Comparison of ENCODE assay signal across 12 mouse cellular contexts in genomic region chr13:52850024-52850723, GRCm38 (mm10).
DNase-seq lines count a peak whose midpoint lies in the region; ATAC-seq and TF ChIP-seq lines count a peak whose summit lies in the region.
"Had no signal": no experiment of that assay in that cellular context is flagged by ENCODE, and none has a peak within 500 bp of the region (broad histone marks: within the 10 kb centered on the region; RNA-seq: fewer than 3 reads in every experiment).

No protein-coding gene starts in this region.

- H3K36me3 ChIP-seq in kidney, embryonic 16.5 days (ENCODE audit: insufficient read depth, low read length) = 0 out of 2 replicates have a peak, but pooled peaks cover 4% of the 10 kb centered on the region
- no peaks in the 10 kb centered on the region for H3K36me3 ChIP-seq in C2C12 (ENCODE audit: control insufficient read depth, insufficient read depth)
- H3K36me3 ChIP-seq: hindbrain, embryonic 12.5 days; neural tube, embryonic 12.5 days had no signal

- TF ChIP-seq CTCF in C2C12 (IDR thresholded peaks at IDR 0.05; ENCODE audit: control insufficient read depth, insufficient read depth, insufficient read length) = peak; percentile 50

- ATAC-seq in kidney, embryonic 16.5 days (ENCODE audit: low FRiP score, low TSS enrichment) = no peak

- no peaks in the 10 kb centered on the region for H3K27me3 ChIP-seq in kidney, embryonic 16.5 days (ENCODE audit: insufficient read depth, low read length)
- H3K27me3 ChIP-seq in C2C12 (ENCODE audit: control insufficient read depth, insufficient read depth, insufficient read length) = no peaks in the 10 kb centered on the region
- H3K27me3 ChIP-seq: hindbrain, embryonic 12.5 days; neural tube, embryonic 12.5 days had no signal

- no peaks in the 10 kb centered on the region for H3K4me1 ChIP-seq in kidney, embryonic 16.5 days (ENCODE audit: insufficient read depth, low read length)

- H3K27ac ChIP-seq in kidney, embryonic 16.5 days (ENCODE audit: low read length) = no peak overlapping the region
- H3K27ac ChIP-seq: hindbrain, embryonic 12.5 days; neural tube, embryonic 12.5 days had no signal

- no peak overlapping the region for H3K4me3 ChIP-seq in kidney, embryonic 16.5 days (ENCODE audit: low read length)
- no peak overlapping the region for H3K4me3 ChIP-seq in C2C12 (ENCODE audit: insufficient read depth, poor library complexity, severe bottlenecking)
- H3K4me3 ChIP-seq: hindbrain, embryonic 12.5 days; neural tube, embryonic 12.5 days had no signal

- H3ac ChIP-seq in C2C12 (ENCODE audit: control insufficient read depth, insufficient read length, low read depth) = no peak overlapping the region

- WGBS in kidney, embryonic 16.5 days = 75% methylated on average over 15 of the region's 15 CpGs

- DNase-seq in kidney, adult 9 months = peak; percentile 12
- DNase-seq in 416B (ENCODE audit: low read depth) = peak; percentile 33
- peak; percentile 44 for DNase-seq in induced T-regulatory cell, adult 2 months (ENCODE audit: low read depth)
- no peak for DNase-seq in right cerebral cortex, postnatal 4 days
- no peak for DNase-seq in cerebellum, adult 9-11 months
- DNase-seq in frontal cortex, adult 2 months (ENCODE audit: extremely low spot score in 1 of 2, low spot score in 1 of 2) = no peak
- DNase-seq: gastrocnemius, postnatal 10 days; lung, postnatal 36 days had no signal

- H3K9me3 ChIP-seq in kidney, embryonic 16.5 days (ENCODE audit: low read length) = no peaks in the 10 kb centered on the region
- H3K9me3 ChIP-seq: hindbrain, embryonic 12.5 days; neural tube, embryonic 12.5 days had no signal

- no peak overlapping the region for H3K9ac ChIP-seq in kidney, embryonic 16.5 days (replicated peaks; ENCODE audit: low read length)
- H3K9ac ChIP-seq: neural tube, embryonic 12.5 days had no signal

- no peak overlapping the region for H3K4me2 ChIP-seq in kidney, embryonic 16.5 days (replicated peaks; ENCODE audit: low read depth, low read length)
- H3K4me2 ChIP-seq: hindbrain, embryonic 12.5 days; neural tube, embryonic 12.5 days had no signal

- H3K79me2 ChIP-seq in C2C12 (ENCODE audit: control insufficient read depth, insufficient read depth) = no peaks in the 10 kb centered on the region

- H3K79me3 ChIP-seq in C2C12 (ENCODE audit: low read depth) = no peaks in the 10 kb centered on the region

TF ChIP-seq in C2C12, 6 proteins besides CTCF, POLR2A, EP300 and RAD21:
- TF ChIP-seq CEBPB (IDR thresholded peaks at IDR 0.05; ENCODE audit: low read depth) = no peak
- TF ChIP-seq MAX (IDR thresholded peaks at IDR 0.05) = no peak
- TF ChIP-seq USF1 (IDR thresholded peaks at IDR 0.05; ENCODE audit: low read depth) = no peak
- TF ChIP-seq MYOG (IDR thresholded peaks at IDR 0.05; ENCODE audit: control insufficient read depth, extremely low read depth, insufficient read length) = no peak
- no peak for TF ChIP-seq FOSL1 (IDR thresholded peaks at IDR 0.05; ENCODE audit: insufficient read depth, low read length, poor library complexity, severe bottlenecking)
- no peak for TF ChIP-seq MYOD1 (IDR thresholded peaks at IDR 0.05; ENCODE audit: control insufficient read depth, insufficient read length, low read depth)

Comparison
In these comparisons a context has a peak if more than half of its experiments do, and no peak if none do; other contexts are left out.
1. DNase-seq: peak in kidney, adult 9 months (single experiment), 416B (single experiment) and induced T-regulatory cell, adult 2 months (single experiment); none in right cerebral cortex, postnatal 4 days (single experiment), cerebellum, adult 9-11 months (single experiment) and frontal cortex, adult 2 months (0 of 2).